Mouse (Mus musculus): ENCODE measurements around the gene Miga1.

Miga1 gene

DNA sequence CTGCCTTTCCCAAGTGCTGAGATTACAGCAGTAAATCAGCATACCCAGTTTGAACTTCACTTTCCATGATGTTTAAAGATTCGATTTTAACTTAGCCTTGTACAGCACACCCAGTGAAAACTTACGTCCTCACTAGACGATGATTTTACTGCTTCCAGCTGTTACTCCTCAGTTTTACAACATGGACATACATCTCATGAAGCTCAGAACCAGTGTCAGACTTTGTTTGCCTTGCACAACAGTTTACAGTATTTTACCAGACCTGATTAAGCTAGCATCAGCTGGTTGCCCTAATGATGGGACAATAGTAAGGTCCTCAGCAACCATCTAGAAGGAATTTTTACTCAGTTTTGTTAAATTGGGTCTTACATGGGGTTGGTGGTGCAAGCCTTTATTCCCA, 99.1 kb downstream of the Miga1 start:
- DNase-seq = no peak

GRCm38 (mm10) chr3:152239592-152239991, 100.6 kb downstream of the Miga1 start:
- DNase-seq = no peak

GRCm38 (mm10) chr3:152238836-152239235, 101.4 kb downstream of the Miga1 start:
- no peak for DNase-seq

GRCm38 (mm10) chr3:152235805-152236204, 104.4 kb downstream of the Miga1 start:
- no peak for DNase-seq

GRCm38 (mm10) chr3:152235238-152235637, 105.0 kb downstream of the Miga1 start:
- no peak for DNase-seq

DNA sequence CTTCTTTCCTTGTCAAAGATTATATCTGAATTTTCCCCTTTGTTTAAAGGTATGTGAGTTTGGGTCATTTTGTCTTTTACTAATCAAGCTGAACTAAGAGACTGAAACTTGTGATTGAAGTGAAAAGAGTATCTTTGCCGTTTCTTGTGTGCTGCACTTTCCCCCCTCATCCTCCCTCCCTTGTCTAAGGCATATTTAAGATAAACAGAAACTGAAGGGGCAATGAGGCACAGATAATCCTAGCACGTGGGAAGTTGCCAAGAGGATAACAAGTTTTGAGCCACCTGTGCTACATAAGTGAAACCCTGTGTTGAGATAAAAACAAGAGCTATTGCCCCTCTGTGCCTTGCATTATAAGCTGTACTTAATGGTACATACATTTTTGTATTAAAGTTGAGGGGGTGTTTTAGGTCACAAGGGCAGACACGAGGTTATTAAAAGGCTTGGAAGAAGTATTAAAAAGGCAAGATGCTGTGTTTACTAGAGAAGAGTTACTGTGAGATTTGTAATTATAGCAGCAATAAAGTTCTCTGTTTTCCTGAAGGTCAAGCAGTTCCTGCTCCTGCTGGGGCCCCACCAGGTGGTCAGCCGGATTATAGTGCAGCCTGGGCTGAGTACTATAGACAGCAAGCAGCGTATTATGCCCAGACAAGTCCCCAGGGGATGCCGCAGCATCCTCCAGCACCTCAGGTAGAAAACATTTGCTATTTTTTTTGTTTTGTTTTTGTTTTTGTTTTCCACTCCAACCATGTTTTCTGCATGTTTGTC, 108.7 kb downstream of the Miga1 start:
- DNase-seq = no peak

DNA sequence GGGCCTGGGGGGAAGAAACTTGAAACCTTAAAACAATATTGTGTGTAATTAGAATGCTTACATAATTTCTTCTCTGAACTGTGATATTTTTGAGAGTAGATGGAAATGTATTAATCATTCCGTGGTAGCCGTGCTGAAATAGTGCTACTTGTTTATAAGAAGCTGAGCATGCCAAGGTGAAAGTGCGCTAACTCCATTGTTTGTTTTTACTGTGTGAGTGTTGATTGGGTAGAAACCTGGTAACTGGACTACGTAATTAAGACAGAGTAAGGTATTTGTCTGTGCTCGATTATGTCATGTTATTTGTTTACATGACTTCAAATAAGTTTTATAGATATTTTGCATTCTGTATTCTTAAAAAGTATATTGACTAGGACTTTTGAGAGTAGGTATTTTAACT, 110.9 kb downstream of the Miga1 start:
- DNase-seq = no peak

DNA sequence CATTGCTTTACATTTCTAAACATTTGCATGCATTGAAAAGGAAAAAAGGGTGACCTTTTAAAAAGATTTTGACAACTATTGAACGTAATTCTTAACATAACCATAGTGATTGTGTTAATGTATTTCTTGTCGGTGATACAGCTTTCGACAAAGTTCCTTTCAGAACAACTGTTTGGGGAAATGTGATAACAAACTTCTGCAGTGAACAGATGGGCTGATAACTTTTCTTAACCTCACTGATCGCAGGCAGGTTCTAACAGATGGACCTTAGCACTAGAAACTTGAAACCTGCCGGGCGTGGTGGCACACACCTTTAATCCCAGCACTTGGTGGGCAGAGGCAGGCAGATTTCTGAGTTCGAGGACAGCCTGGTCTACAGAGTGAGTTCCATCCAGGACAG, 111.4 kb downstream of the Miga1 start:
- DNase-seq = no peak

DNA sequence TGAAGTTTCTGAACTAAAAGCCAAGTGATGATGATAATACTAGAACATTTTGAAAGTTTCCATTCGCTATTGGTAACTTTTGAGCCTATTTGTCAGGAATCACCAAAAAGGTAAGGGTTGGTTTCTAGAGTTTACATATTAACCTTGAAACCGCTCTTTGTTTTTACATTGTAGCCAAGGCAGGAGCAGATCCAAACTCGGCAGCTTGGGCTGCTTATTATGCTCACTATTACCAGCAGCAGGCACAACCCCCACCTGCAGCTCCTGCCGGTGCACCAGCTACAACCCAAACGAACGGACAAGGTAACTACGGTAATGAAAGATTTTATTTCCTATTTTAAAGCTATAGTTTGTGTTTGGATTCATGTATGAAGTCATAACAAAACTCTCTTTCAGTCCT, 114.3 kb downstream of the Miga1 start:
- DNase-seq = no peak

GRCm38 (mm10) chr3:152224918-152225317, 115.3 kb downstream of the Miga1 start:
- DNase-seq = no peak

All from lung, postnatal 10 days (tissue).